Comparison of ENCODE assay signal across 9 mouse cellular contexts in genomic region chr13:55828141-55829017, GRCm38 (mm10). TPM values are rescaled to one million over a fixed set of nuclear protein-coding genes. Genes with fewer than 3 reads are reported as not detected.
DNase-seq lines count a peak whose midpoint lies in the region; ATAC-seq and TF ChIP-seq lines count a peak whose summit lies in the region.
"Had no signal": no experiment of that assay in that cellular context is flagged by ENCODE, and none has a peak within 500 bp of the region (broad histone marks: within the 10 kb centered on the region; RNA-seq: fewer than 3 reads in every experiment).

No protein-coding gene starts in this region.

- H3K36me3 ChIP-seq in ES-Bruce4 (ENCODE audit: control insufficient read depth, insufficient read depth, low read length, poor library complexity, severe bottlenecking): no peaks in the 10 kb centered on the region
- peaks cover 18% of the 10 kb centered on the region for H3K36me3 ChIP-seq in limb, embryonic 12.5 days

- H3K9me3 ChIP-seq in ES-Bruce4 (replicated peaks; ENCODE audit: control insufficient read depth, insufficient read depth, low read length, poor library complexity, severe bottlenecking): no peaks in the 10 kb centered on the region
- H3K9me3 ChIP-seq in limb, embryonic 12.5 days: no peaks in the 10 kb centered on the region

- H3K4me1 ChIP-seq in ES-Bruce4 (ENCODE audit: control insufficient read depth, insufficient read depth, low read length): no peaks in the 10 kb centered on the region
- no peaks in the 10 kb centered on the region for H3K4me1 ChIP-seq in embryonic fibroblast, embryonic 13.5 days (ENCODE audit: control insufficient read depth, insufficient read depth, low read length)
- H3K4me1 ChIP-seq in limb, embryonic 12.5 days (replicated peaks): peaks cover 64% of the 10 kb centered on the region

- H3K4me2 ChIP-seq in limb, embryonic 12.5 days: peak overlapping the region; percentile 74

- no peak overlapping the region for H3K27ac ChIP-seq in ES-Bruce4 (ENCODE audit: insufficient read depth, low read length)
- H3K27ac ChIP-seq in embryonic fibroblast, embryonic 13.5 days (ENCODE audit: insufficient read depth, low read length): no peak overlapping the region
- H3K27ac ChIP-seq in limb, embryonic 12.5 days: peak overlapping the region; percentile 88

- peaks cover 65% of the 10 kb centered on the region for H3K27me3 ChIP-seq in ES-Bruce4 (ENCODE audit: control insufficient read depth, insufficient read depth, low read length, poor library complexity, severe bottlenecking)
- peaks cover 85% of the 10 kb centered on the region for H3K27me3 ChIP-seq in limb, embryonic 12.5 days

- TF ChIP-seq EP300 in ES-Bruce4 (IDR thresholded peaks at IDR 0.05; ENCODE audit: insufficient read depth, low read depth, low read length): no peak

- no peak for ATAC-seq in limb, embryonic 12.5 days (ENCODE audit: insufficient number of reproducible peaks, insufficient read depth, low FRiP score, low TSS enrichment, low read depth)
- no peak for ATAC-seq in monocyte, adult 5-6 weeks (replicated peaks; ENCODE audit: insufficient number of reproducible peaks, low FRiP score, low TSS enrichment, poor library complexity, severe bottlenecking)

- H3K4me3 ChIP-seq in ES-Bruce4 (ENCODE audit: low read depth, low read length): peak overlapping the region; percentile 13
- H3K4me3 ChIP-seq in embryonic fibroblast, embryonic 13.5 days (ENCODE audit: insufficient read depth, low read length): peak overlapping the region; percentile 20
- peak overlapping the region; percentile 71 for H3K4me3 ChIP-seq in limb, embryonic 12.5 days (replicated peaks)

- TF ChIP-seq CTCF in ES-Bruce4 (IDR thresholded peaks at IDR 0.05; ENCODE audit: low read depth, low read length): no peak
- TF ChIP-seq CTCF in embryonic fibroblast, embryonic 13.5 days (IDR thresholded peaks at IDR 0.05; ENCODE audit: borderline replicate concordance, insufficient read depth, low read length): no peak

- 1% methylated on average over 50 of the region's 50 CpGs for WGBS in limb, embryonic 12.5 days

- TF ChIP-seq POLR2A in ES-Bruce4 (IDR thresholded peaks at IDR 0.05; ENCODE audit: insufficient read depth, low read length): no peak
- no peak for TF ChIP-seq POLR2A in embryonic fibroblast, embryonic 13.5 days (IDR thresholded peaks at IDR 0.05; ENCODE audit: low read depth, low read length)

- peak; percentile 34 for DNase-seq in gastrocnemius, postnatal 10 days
- DNase-seq in gastrocnemius, adult 8-10 months (ENCODE audit: low spot score in 2 of 2): no peak
- no peak for DNase-seq in adrenal gland, adult 18-20 months (ENCODE audit: low spot score in 2 of 2)
- DNase-seq in frontal cortex, postnatal 14 days (ENCODE audit: low spot score in 2 of 2): no peak

- H3K9ac ChIP-seq in ES-Bruce4 (ENCODE audit: low read depth, poor library complexity, severe bottlenecking): no peak overlapping the region
- H3K9ac ChIP-seq in limb, embryonic 12.5 days (replicated peaks): peak overlapping the region; percentile 93

RNA-seq across cellular contexts. Expression of gene Pitx1, which starts 7.6 kb away (rescaled TPM):
- total RNA-seq in gastrocnemius, postnatal 10 days (2021): 1 to 10 TPM; 1.2 to 2.9 TPM
- under 1 TPM; 0.12 to 0.27 (median 0.21) TPM for total RNA-seq in gastrocnemius, adult 8-10 months (2022)
- 0.27 and 0.33 TPM in 2 replicates for polyA plus RNA-seq in ES-Bruce4 (2011; ENCODE audit: insufficient read depth, insufficient read length, low read depth, missing spikeins)
- polyA plus RNA-seq in embryonic fibroblast, embryonic 13.5 days (2011; ENCODE audit: insufficient read length, low read depth, missing spikeins): 1.5 and 7.3 TPM in 2 replicates
- polyA plus RNA-seq in limb, embryonic 12.5 days (2016; fragmentation: Nextera tagmentation; extraction: Ambion mirVana): 174 and 206 TPM in 2 replicates
- not detected in 3 replicates for total RNA-seq in monocyte, adult 5-6 weeks (2017)
- total RNA-seq in adrenal gland, adult 18-20 months (2021): not detected
- total RNA-seq: heart, postnatal 10 days had no signal

RNA-seq across cellular contexts. Expression of gene Catsper3, which starts 44.0 kb away (rescaled TPM):
- under 1 TPM in 1 of 2 experiments, not detected in 1; 0.31 TPM for total RNA-seq in gastrocnemius, postnatal 10 days (2021)
- total RNA-seq in gastrocnemius, adult 8-10 months (2022): under 1 TPM in 1 of 4 experiments, not detected in 3; 0.38 TPM
- polyA plus RNA-seq in ES-Bruce4 (2011; ENCODE audit: insufficient read depth, insufficient read length, low read depth, missing spikeins): 0.61 TPM in 1 of 2 replicates, not detected in the other
- polyA plus RNA-seq in embryonic fibroblast, embryonic 13.5 days (2011; ENCODE audit: insufficient read length, low read depth, missing spikeins): not detected in 2 replicates
- 0.15 TPM in 1 of 2 replicates, not detected in the other for polyA plus RNA-seq in limb, embryonic 12.5 days (2016; fragmentation: Nextera tagmentation; extraction: Ambion mirVana)
- total RNA-seq in monocyte, adult 5-6 weeks (2017): not detected in 3 replicates
- not detected for total RNA-seq in adrenal gland, adult 18-20 months (2021)

Comparison
In these comparisons a context has a peak if more than half of its experiments do, and no peak if none do; other contexts are left out.
1. H3K4me3 ChIP-seq: peak in every context shown above with its lines; median percentile 71 in limb, embryonic 12.5 days; 20 in embryonic fibroblast, embryonic 13.5 days; 13 in ES-Bruce4.